Mouse (Mus musculus) lung, adult 2 months (tissue): ENCODE measurements at regions not wholly inside any gene's neighbourhood (a gene's known extent, or its start where the extent isn't known, plus 50 kb on each side); places are given as distances from the start of the nearest gene placed in this dataset.

ENCODE experiments used
- CTCF ChIP-seq: fragments of 200-500 bp; IDR thresholded peaks from 2 replicates; pipeline ENCODE4 v1.5.1; 2011; ENCODE audit warnings: mild to moderate bottlenecking, low read length, control low read depth; ENCODE audit not compliant: insufficient read depth
- POLR2A ChIP-seq: fragments of 200-500 bp; IDR thresholded peaks from 2 replicates; pipeline ENCODE4 v1.6.1; 2011; ENCODE audit warnings: low read depth, mild to moderate bottlenecking, control low read depth, low read length, borderline replicate concordance; ENCODE audit errors: extremely low read depth

DNA sequence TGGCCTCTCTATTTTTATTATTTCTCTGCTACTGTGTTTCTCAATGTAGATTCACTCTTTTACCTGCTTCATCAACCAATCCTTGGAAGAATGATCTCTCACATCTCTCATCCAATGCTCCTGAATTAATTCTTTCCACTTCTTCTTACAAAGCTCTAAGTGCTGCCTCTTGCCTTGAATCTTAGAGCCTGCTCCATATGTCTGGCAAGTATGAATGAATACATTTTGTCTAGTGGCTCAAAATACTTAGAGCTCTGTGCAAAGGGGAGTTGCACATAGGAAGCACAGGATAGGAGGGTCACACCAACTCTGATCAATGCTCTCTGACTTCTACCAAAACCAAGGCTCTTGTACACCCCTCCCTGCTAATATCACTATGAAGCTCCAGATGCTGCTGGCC lies 153.1 kb upstream of the Atp2b1 start:
- TF ChIP-seq CTCF (no peak), POLR2A (no peak)
